Mouse (Mus musculus) hindbrain, embryonic 15.5 days (tissue): Measurements from ENCODE around the gene Mb. TPM values are rescaled to one million over a fixed set of nuclear protein-coding genes. Genes with fewer than 3 reads are reported as not detected.

Experiments
- ATAC-seq: fragments of 200-750 bp; cut with Nextera tagmentation; 2 replicates; pipeline ENCODE4 v1.8.0; 2017; ENCODE audit warnings: low read depth, moderate number of reproducible peaks, moderate TSS enrichment; ENCODE audit not compliant: low FRiP score
- H3K27ac ChIP-seq: fragments of 300-500 bp; sonication (generic); replicated peaks from 2 replicates; pipeline ENCODE4 v1.5.1; 2015; ENCODE audit warnings: mild to moderate bottlenecking, inconsistent platforms
- H3K27me3 ChIP-seq: fragments of 300-500 bp; sonication (generic); 2 replicates; pipeline ENCODE4 v1.6.1; 2015; ENCODE audit warnings: control low read depth, inconsistent platforms
- H3K36me3 ChIP-seq: fragments of 300-500 bp; sonication (generic); 2 replicates; pipeline ENCODE4 v1.6.1; 2015; ENCODE audit warnings: control low read depth, inconsistent platforms
- H3K4me1 ChIP-seq: fragments of 300-500 bp; sonication (generic); replicated peaks from 2 replicates; pipeline ENCODE4 v1.6.1; 2015; ENCODE audit warnings: control low read depth, inconsistent platforms
- H3K4me2 ChIP-seq: fragments of 300-500 bp; sonication (generic); 2 replicates; pipeline ENCODE4 v1.6.1; 2015; ENCODE audit warnings: moderate library complexity, mild to moderate bottlenecking, inconsistent platforms
- H3K4me3 ChIP-seq: fragments of 300-500 bp; sonication (generic); 2 replicates; pipeline ENCODE4 v1.5.1; 2015; ENCODE audit warnings: mild to moderate bottlenecking, inconsistent platforms
- H3K9ac ChIP-seq: fragments of 300-500 bp; sonication (generic); 2 replicates; pipeline ENCODE4 v1.6.1; 2015; ENCODE audit warnings: inconsistent platforms
- H3K9me3 ChIP-seq: fragments of 300-500 bp; sonication (generic); 2 replicates; pipeline ENCODE4 v1.6.1; 2016; ENCODE audit warnings: control low read depth, inconsistent platforms
- WGBS: fragments of 180-500 bp; shearing (Covaris S2); methylation state at CpG from one replicate; pipeline ENCODE4 v1.1.7; 2015; 5-methylcytosine and 5-hydroxymethylcytosine counted together
- polyA plus RNA-seq: library from polyadenylated mRNA; unstranded; fragments of >200 nt; fragmentation: Nextera tagmentation; extraction: Ambion mirVana; gene quantifications from 2 replicates; pipeline ENCODE4 v1.2.1, GENCODE M21; 2015

Gene Mb
- polyA plus RNA-seq, 1 experiment from 2014 or later, result 0.48 TPM

- no peaks in the 10 kb centered on the region for H3K36me3 ChIP-seq
- H3K4me2 ChIP-seq, result no peak overlapping the region
- WGBS, result 80% methylated on average over 4 of the region's 4 CpGs
- peaks cover 4% of the 10 kb centered on the region; the same call in 1 of the 2 replicates for H3K4me1 ChIP-seq
- no peak for ATAC-seq
- no peaks in the 10 kb centered on the region for H3K9me3 ChIP-seq
- H3K27me3 ChIP-seq, result no peaks in the 10 kb centered on the region
- no peak overlapping the region for H3K27ac ChIP-seq
- H3K9ac ChIP-seq, result no peak overlapping the region
- no peak overlapping the region for H3K4me3 ChIP-seq
Observed at GRCm38 (mm10) chr15:77021851-77022250, 28.6 kb downstream of the Mb start.

- H3K4me2 ChIP-seq, result no peak overlapping the region
- H3K4me3 ChIP-seq, result no peak overlapping the region
- H3K9ac ChIP-seq, result no peak overlapping the region
- no peak overlapping the region for H3K27ac ChIP-seq
- 94% methylated on average over 3 of the region's 3 CpGs for WGBS
- H3K27me3 ChIP-seq, result no peaks in the 10 kb centered on the region
- no peaks in the 10 kb centered on the region for H3K9me3 ChIP-seq
- no peaks in the 10 kb centered on the region for H3K36me3 ChIP-seq
- peaks cover under 1% of the 10 kb centered on the region; the same call in 1 of the 2 replicates for H3K4me1 ChIP-seq
- ATAC-seq, result no peak
Observed at GRCm38 (mm10) chr15:77021056-77021455, 29.4 kb downstream of the Mb start.

GRCm38 (mm10) chr15:77020136-77020535 lies 30.3 kb downstream of the Mb start:
- Histone ChIP-seq H3K9ac (no peak overlapping the region), H3K4me2 (no peak overlapping the region), H3K27ac (no peak overlapping the region), H3K9me3 (no peaks in the 10 kb centered on the region), H3K27me3 (no peaks in the 10 kb centered on the region), H3K4me3 (no peak overlapping the region), H3K36me3 (no peaks in the 10 kb centered on the region), H3K4me1 (peaks cover 2% of the 10 kb centered on the region)
- ATAC-seq, result no peak
- 89% methylated on average over 4 of the region's 4 CpGs for WGBS

- H3K27me3 ChIP-seq, result no peaks in the 10 kb centered on the region
- H3K4me2 ChIP-seq, result no peak overlapping the region
- H3K9me3 ChIP-seq, result no peaks in the 10 kb centered on the region
- H3K9ac ChIP-seq, result no peak overlapping the region
- ATAC-seq, result no peak
- H3K36me3 ChIP-seq, result no peaks in the 10 kb centered on the region
- 88% methylated on average over 7 of the region's 7 CpGs for WGBS
- peaks cover 8% of the 10 kb centered on the region for H3K4me1 ChIP-seq
- H3K27ac ChIP-seq, result no peak overlapping the region
- H3K4me3 ChIP-seq, result no peak overlapping the region
Observed at GRCm38 (mm10) chr15:77019533-77019932, 30.9 kb downstream of the Mb start.

GRCm38 (mm10) chr15:77018740-77019340 lies 31.6 kb downstream of the Mb start:
- no peaks in the 10 kb centered on the region for H3K9me3 ChIP-seq
- 62% methylated on average over 6 of the region's 6 CpGs for WGBS
- H3K4me1 ChIP-seq, result peaks cover 15% of the 10 kb centered on the region
- H3K4me2 ChIP-seq, result no peak overlapping the region
- no peak overlapping the region for H3K9ac ChIP-seq
- no peak overlapping the region for H3K27ac ChIP-seq
- no peaks in the 10 kb centered on the region for H3K27me3 ChIP-seq
- H3K4me3 ChIP-seq, result no peak overlapping the region
- no peak for ATAC-seq
- H3K36me3 ChIP-seq, result no peaks in the 10 kb centered on the region

- Histone ChIP-seq H3K4me1 (peaks cover 23% of the 10 kb centered on the region), H3K27ac (no peak overlapping the region), H3K9me3 (no peaks in the 10 kb centered on the region), H3K9ac (no peak overlapping the region), H3K27me3 (no peaks in the 10 kb centered on the region), H3K4me2 (no peak overlapping the region), H3K36me3 (no peaks in the 10 kb centered on the region), H3K4me3 (no peak overlapping the region)
- no peak for ATAC-seq
Observed at GRCm38 (mm10) chr15:77017897-77018296, 32.6 kb downstream of the Mb start.

GRCm38 (mm10) chr15:77016509-77016908 lies 34.0 kb downstream of the Mb start:
- no peak overlapping the region for H3K9ac ChIP-seq
- H3K4me2 ChIP-seq, result no peak overlapping the region
- ATAC-seq, result no peak
- H3K4me1 ChIP-seq, result peaks cover 23% of the 10 kb centered on the region
- no peak overlapping the region for H3K4me3 ChIP-seq
- H3K9me3 ChIP-seq, result no peaks in the 10 kb centered on the region
- H3K27me3 ChIP-seq, result no peaks in the 10 kb centered on the region
- no peaks in the 10 kb centered on the region for H3K36me3 ChIP-seq
- WGBS, result 96% methylated on average over 6 of the region's 6 CpGs
- no peak overlapping the region for H3K27ac ChIP-seq

GRCm38 (mm10) chr15:77014985-77015384 lies 35.5 kb downstream of the Mb start:
- Histone ChIP-seq H3K9me3 (no peaks in the 10 kb centered on the region), H3K27ac (0 out of 2 replicates have a peak overlapping the region, but pooled peaks have one; percentile 81), H3K4me2 (peak overlapping the region; percentile 37), H3K4me1 (peaks cover 23% of the 10 kb centered on the region), H3K36me3 (no peaks in the 10 kb centered on the region), H3K9ac (no peak overlapping the region), H3K4me3 (no peak overlapping the region), H3K27me3 (no peaks in the 10 kb centered on the region)
- ATAC-seq, result no peak
- WGBS, result 82% methylated on average over 4 of the region's 4 CpGs

GRCm38 (mm10) chr15:77014431-77014830 lies 36.0 kb downstream of the Mb start:
- Histone ChIP-seq H3K4me3 (no peak overlapping the region), H3K27ac (peak overlapping the region; percentile 81), H3K36me3 (no peaks in the 10 kb centered on the region), H3K4me1 (peaks cover 23% of the 10 kb centered on the region), H3K27me3 (no peaks in the 10 kb centered on the region), H3K4me2 (peak overlapping the region; percentile 37), H3K9ac (no peak overlapping the region), H3K9me3 (no peaks in the 10 kb centered on the region)
- WGBS, result 68% methylated on average over 6 of the region's 6 CpGs
- ATAC-seq, result no peak

- Histone ChIP-seq H3K4me2 (peak overlapping the region; percentile 37), H3K27ac (peak overlapping the region; percentile 81), H3K9me3 (no peaks in the 10 kb centered on the region), H3K4me3 (no peak overlapping the region), H3K4me1 (peaks cover 23% of the 10 kb centered on the region), H3K9ac (0 out of 2 replicates have a peak overlapping the region, but pooled peaks have one; percentile 9), H3K27me3 (no peaks in the 10 kb centered on the region), H3K36me3 (no peaks in the 10 kb centered on the region)
- peak; percentile 75 for ATAC-seq
- 17% methylated on average over 15 of the region's 15 CpGs for WGBS
Observed at GRCm38 (mm10) chr15:77013753-77014241, 36.7 kb downstream of the Mb start.

GRCm38 (mm10) chr15:77008851-77009250 lies 41.6 kb downstream of the Mb start:
- H3K9ac ChIP-seq, result no peak overlapping the region
- H3K4me3 ChIP-seq, result no peak overlapping the region
- H3K27ac ChIP-seq, result no peak overlapping the region
- H3K36me3 ChIP-seq, result no peaks in the 10 kb centered on the region
- ATAC-seq, result no peak
- peaks cover 8% of the 10 kb centered on the region for H3K4me1 ChIP-seq
- H3K9me3 ChIP-seq, result no peaks in the 10 kb centered on the region
- 87% methylated on average over 6 of the region's 6 CpGs for WGBS
- no peak overlapping the region for H3K4me2 ChIP-seq
- no peaks in the 10 kb centered on the region for H3K27me3 ChIP-seq

- Histone ChIP-seq H3K4me3 (no peak overlapping the region), H3K9ac (no peak overlapping the region), H3K27me3 (no peaks in the 10 kb centered on the region), H3K4me1 (no peaks in the 10 kb centered on the region), H3K9me3 (no peaks in the 10 kb centered on the region), H3K4me2 (no peak overlapping the region), H3K27ac (no peak overlapping the region), H3K36me3 (no peaks in the 10 kb centered on the region)
- WGBS, result 14% methylated on average over 3 of the region's 3 CpGs
- ATAC-seq, result peak; percentile 23; the same call in 1 of the 2 replicates
Observed at GRCm38 (mm10) chr15:77003868-77004215, 46.6 kb downstream of the Mb start.
